Mouse (Mus musculus): ENCODE results near the gene Olfr1508. TPM values are rescaled to one million over a fixed set of nuclear protein-coding genes. Genes with fewer than 3 reads are reported as not detected.
"Not testable (repeated sequence)": the region's sequence is repeated elsewhere in the genome, so short reads cannot be mapped to it uniquely, and the experiment has no call there.

The Olfr1508 gene
- not detected for total RNA-seq (2021)
- long read RNA-seq, experiment 1, result 0 reads
- long read RNA-seq, experiment 2, result 0 reads

DNA sequence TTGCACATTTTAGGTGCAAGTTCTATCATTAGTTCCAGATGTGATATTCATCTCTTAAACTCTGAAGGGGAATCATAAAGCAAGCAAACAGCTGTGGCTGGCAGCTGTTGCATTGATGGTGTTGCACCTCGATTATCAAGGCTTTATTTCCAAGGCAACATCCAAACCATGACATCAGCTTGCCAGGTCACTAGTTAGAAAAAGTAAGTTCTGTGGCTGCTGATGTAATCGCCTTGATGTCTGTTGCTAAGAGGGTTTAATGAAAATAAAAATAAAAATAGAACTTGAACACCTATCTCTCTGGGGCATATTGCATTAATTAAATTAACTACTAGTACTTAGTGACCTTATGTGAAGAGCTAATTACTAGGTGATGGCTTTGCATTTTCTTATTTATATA is at the start of gene Olfr1508:
Olfr1508 (minus strand) TSS at position 101 of the 400 bp plus-strand sequence.
- no peak for DNase-seq

DNA sequence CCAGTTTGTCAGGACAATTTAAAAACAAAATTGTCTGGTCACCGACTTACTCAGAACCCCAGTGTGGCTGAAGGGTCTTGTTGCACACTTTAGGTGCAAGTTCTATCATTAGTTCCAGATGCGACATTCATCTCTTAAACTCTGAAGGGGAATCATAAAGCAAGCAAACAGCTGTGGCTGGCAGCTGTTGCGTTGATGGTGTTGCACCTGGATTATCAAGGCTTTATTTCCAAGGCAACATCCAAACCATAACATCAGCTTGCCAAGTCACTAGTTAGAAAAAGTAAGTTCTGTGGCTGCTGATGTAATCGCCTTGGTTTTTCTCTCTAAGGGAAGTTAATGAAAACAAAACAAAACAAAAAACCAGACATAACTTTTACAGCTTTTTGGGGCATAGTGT is 28.2 kb upstream of the Olfr1508 start, which contains the start of gene Olfr1507:
Olfr1507 (minus strand) TSS at position 234 of the 400 bp plus-strand sequence.
- DNase-seq, result no peak

DNA sequence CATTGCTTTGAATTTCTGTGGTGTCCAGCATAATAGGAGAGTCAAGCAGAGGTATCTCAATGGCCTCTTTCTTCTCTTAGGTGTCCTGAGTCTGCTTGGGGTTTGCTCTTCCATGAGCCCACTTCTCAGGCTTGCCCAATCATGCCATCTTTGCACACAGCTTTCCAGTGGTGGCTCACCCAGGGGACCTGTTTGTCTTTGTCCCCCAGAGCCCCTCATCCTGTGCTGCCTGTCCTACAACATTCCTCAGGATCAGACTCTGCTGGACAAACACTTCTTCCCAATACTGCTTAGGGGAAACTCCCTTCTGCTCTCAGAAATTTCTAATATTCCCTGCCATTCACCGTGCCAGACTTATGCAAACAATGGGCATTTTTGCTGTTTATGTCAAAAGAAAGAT is 1.6 kb downstream of the Olfr1508 start:
- DNase-seq, result no peak

DNA sequence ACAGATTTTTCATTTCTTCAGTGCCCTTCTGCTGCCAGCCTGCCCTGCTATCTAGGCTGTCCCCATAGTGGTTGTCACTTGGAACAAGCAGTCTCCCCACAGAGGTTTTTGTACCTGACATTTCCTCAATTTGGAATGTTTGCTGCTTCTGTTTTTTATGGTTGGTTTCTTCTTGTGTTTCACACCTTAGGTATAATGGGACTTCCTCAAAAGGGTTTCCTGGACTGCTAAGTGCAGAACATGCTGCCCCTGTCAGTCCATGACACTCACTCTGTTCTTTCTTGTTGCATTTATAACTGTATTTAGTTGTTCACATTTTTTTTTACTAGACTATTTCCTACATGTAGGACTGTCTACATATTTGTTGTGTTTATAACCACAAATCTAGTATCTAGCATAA is 5.4 kb downstream of the Olfr1508 start:
- no peak for DNase-seq

DNA sequence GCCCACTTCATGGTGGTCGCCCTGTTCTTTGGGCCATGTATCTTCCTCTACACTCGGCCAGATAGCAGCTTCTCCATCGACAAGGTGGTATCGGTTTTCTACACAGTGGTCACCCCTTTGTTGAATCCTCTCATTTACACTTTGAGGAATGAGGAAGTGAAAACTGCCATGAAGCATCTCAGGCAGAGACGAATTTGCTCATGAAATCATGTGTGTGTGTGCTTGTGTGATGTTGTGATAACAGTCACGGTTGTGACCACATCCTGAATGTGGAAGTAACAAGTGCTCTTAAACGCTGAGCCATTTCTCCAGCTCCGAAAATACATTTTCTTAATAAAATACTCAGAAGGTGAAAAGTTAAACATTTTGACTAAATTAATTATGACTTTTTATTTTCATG is 16.2 kb downstream of the Olfr1508 start:
- no peak for DNase-seq

DNA sequence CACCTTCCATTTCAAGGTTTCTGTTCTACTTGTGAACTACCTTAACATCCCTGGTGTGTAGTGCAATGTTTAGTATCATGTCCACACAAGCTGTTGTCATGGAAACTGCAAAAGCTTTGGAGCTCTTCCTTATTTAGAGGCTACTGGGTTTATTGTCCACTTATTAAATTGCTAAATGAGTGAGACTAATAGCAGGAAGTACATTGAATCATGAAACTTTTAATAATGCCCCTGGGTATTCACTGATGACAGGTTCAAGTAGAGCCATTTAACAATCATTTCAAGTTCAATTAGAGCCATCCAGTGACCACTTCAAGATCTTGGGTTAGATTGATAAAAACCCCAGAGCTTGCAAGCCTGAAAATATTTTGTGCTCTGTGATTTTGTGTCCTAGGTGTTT is 24.6 kb downstream of the Olfr1508 start, which contains the start of gene Olfr1509:
Olfr1509 (plus strand) TSS at position 301 of the 400 bp plus-strand sequence.
- no peak for DNase-seq

DNA sequence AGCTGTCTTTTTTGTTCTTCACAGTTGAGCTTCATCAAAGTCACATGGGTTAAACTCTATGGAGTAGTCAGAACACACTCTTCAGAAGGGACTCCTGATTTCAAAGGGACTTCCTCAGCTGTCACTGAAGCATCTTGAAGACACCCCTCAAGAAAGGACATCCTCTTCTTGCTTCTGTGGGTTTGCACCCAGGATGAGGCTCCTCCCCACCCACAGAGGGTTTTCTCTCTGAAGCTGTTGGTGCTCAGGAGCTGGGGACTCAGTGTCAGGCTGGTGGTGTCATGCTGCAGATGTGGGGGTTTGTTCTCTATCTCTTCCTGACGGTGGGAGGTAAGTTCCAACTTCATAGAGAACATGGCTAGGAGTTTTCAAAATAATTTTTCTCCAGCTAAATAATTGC is 39.6 kb downstream of the Olfr1508 start:
- peak; percentile 17 for DNase-seq

DNA sequence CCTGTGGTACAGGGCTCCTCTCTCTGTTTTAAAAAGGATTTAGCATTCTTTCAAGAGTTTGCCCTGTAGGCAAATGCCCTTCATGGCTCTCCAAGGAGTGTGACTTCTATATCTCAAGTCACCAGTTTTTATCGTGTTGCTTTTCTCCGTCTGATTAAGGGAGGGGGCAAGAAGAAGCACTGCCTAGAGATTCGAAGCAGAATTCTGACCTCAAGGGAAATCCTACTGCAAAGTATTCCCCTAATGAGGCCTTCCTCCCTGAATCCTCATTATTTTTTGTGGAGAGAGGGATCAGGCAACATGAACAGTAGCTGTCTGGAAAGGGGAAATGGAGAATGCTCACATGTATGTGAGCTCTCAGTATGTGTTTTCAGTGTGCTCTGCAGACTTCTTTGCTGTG is 53.0 kb downstream of the Olfr1508 start, which contains the start of gene Olfr1510:
Olfr1510 (minus strand) TSS at position 101 of the 400 bp plus-strand sequence.
- DNase-seq, result no peak

DNA sequence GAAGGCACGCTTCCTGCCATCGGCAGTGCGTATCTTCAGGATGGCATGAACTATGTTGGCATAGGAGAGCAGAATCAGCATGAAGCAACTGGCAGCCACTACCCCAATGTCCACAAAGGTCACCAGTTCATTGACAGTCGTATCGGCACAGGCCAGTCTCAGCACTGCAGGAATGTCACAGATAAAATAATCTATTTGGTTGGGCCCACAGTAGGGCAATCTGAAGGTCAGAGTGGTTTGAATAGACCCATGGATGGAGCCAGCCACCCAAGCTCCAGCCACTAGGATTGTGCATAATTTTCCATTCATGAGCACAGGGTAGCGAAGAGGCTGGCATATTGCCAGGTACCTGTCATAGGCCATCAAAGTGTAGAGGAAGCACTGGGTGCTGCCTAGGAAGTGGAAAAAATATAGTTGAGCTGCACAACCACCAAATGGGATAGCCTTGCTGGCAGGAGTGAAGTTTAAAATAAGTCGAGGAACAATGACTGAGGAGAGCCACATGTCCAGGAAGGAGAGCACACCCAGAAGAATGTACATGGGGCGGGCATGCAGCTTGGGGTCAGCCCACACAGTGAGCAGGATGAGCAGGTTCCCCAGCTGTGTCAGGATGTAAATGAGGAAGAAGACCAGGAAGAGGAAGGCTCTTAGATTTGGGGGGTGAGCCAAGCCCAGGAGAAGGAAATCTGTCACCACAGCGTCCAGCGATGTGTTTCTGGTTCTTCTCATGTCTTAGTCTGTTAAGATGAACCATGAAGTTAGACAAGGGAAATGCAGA is 57.0 kb downstream of the Olfr1508 start:
- DNase-seq, result not testable (repeated sequence)

Other genes with a start within 250 kb of the Olfr1508 start
- gene Chd8, start 209.7 kb downstream of the Olfr1508 start, total RNA-seq (2021), result 10 to 100 TPM; 31.1 to 33.9 TPM
- 10 to 100 TPM; 35.8 to 41.6 TPM for gene Tox4, start 188.3 kb downstream of the Olfr1508 start, total RNA-seq (2021)
- 1 to 10 TPM; 2.3 to 3.5 TPM for gene Rab2b, start 187.9 kb downstream of the Olfr1508 start, total RNA-seq (2021)
- gene Mettl3, start 162.4 kb downstream of the Olfr1508 start, total RNA-seq (2021), result 10 to 100 TPM; 13.7 to 14.0 TPM
- gene Sall2, start 138.7 kb downstream of the Olfr1508 start, total RNA-seq (2021), result 1 to 10 TPM in 1 of 2 experiments, under 1 TPM in 1; 0.87 to 1.1 TPM
- not detected for gene Olfr1513, start 111.1 kb downstream of the Olfr1508 start, total RNA-seq (2021)
- not detected for gene Olfr1512, start 88.3 kb downstream of the Olfr1508 start, total RNA-seq (2021)
- not detected for gene Olfr1511, start 70.1 kb downstream of the Olfr1508 start, total RNA-seq (2021)
- gene Olfr1510, start 53.1 kb downstream of the Olfr1508 start, total RNA-seq (2021), result not detected
- gene Olfr1509, start 24.5 kb downstream of the Olfr1508 start, total RNA-seq (2021), result not detected
- gene Olfr1507, start 28.3 kb upstream of the Olfr1508 start, total RNA-seq (2021), result not detected